Mouse (Mus musculus): ENCODE results near the gene Zfp710. TPM values are rescaled to one million over a fixed set of nuclear protein-coding genes. Genes with fewer than 3 reads are reported as not detected.
A peak's percentile ranks its signal among the peaks of the same experiment; 100 is the strongest.

Zfp710 gene
- polyA plus RNA-seq, 1 experiment: 3.8 TPM

- H3K27me3 ChIP-seq (ENCODE audit: control insufficient read depth, insufficient read depth, low read length): no peaks in the 10 kb centered on the region
- no peak overlapping the region for H3K27ac ChIP-seq (ENCODE audit: control insufficient read depth, insufficient read depth, low read depth, low read length)
- TF ChIP-seq CTCF (IDR thresholded peaks at IDR 0.05; ENCODE audit: control insufficient read depth, insufficient read depth, insufficient replicate concordance, low read depth, low read length): peak; percentile 69; the same call in 1 of the 2 replicates
- no peak for TF ChIP-seq POLR2A (IDR thresholded peaks at IDR 0.05; ENCODE audit: control insufficient read depth, low read depth, low read length)
- H3K36me3 ChIP-seq (ENCODE audit: control insufficient read depth, insufficient read depth, low read length): no peaks in the 10 kb centered on the region
- no peaks in the 10 kb centered on the region; the same call in 1 of the 2 replicates for H3K4me1 ChIP-seq (ENCODE audit: control insufficient read depth, insufficient read depth, low read length)
- no peak overlapping the region for H3K4me3 ChIP-seq (ENCODE audit: control insufficient read depth, low read depth, low read length)
Observed at GRCm38 (mm10) chr7:80084484-80084931, 59.9 kb downstream of the Zfp710 start.

- Histone ChIP-seq H3K4me3 (ENCODE audit: control insufficient read depth, low read depth, low read length) (no peak overlapping the region), H3K27me3 (ENCODE audit: control insufficient read depth, insufficient read depth, low read length) (no peaks in the 10 kb centered on the region), H3K27ac (ENCODE audit: control insufficient read depth, insufficient read depth, low read depth, low read length) (no peak overlapping the region), H3K36me3 (ENCODE audit: control insufficient read depth, insufficient read depth, low read length) (no peaks in the 10 kb centered on the region), H3K4me1 (ENCODE audit: control insufficient read depth, insufficient read depth, low read length) (no peaks in the 10 kb centered on the region; the same call in 1 of the 2 replicates)
- TF ChIP-seq CTCF (IDR thresholded peaks at IDR 0.05; ENCODE audit: control insufficient read depth, insufficient read depth, insufficient replicate concordance, low read depth, low read length): no peak
- no peak for TF ChIP-seq POLR2A (IDR thresholded peaks at IDR 0.05; ENCODE audit: control insufficient read depth, low read depth, low read length)
Observed at GRCm38 (mm10) chr7:80085970-80086715, 61.5 kb downstream of the Zfp710 start.

GRCm38 (mm10) chr7:80088191-80088590 lies 63.6 kb downstream of the Zfp710 start:
- H3K4me3 ChIP-seq (ENCODE audit: control insufficient read depth, low read depth, low read length): no peak overlapping the region
- H3K36me3 ChIP-seq (ENCODE audit: control insufficient read depth, insufficient read depth, low read length): no peaks in the 10 kb centered on the region
- no peak overlapping the region for H3K27ac ChIP-seq (ENCODE audit: control insufficient read depth, insufficient read depth, low read depth, low read length)
- H3K4me1 ChIP-seq (ENCODE audit: control insufficient read depth, insufficient read depth, low read length): no peaks in the 10 kb centered on the region; the same call in 1 of the 2 replicates
- H3K27me3 ChIP-seq (ENCODE audit: control insufficient read depth, insufficient read depth, low read length): no peaks in the 10 kb centered on the region
- no peak for TF ChIP-seq CTCF (IDR thresholded peaks at IDR 0.05; ENCODE audit: control insufficient read depth, insufficient read depth, insufficient replicate concordance, low read depth, low read length)
- TF ChIP-seq POLR2A (IDR thresholded peaks at IDR 0.05; ENCODE audit: control insufficient read depth, low read depth, low read length): no peak

- Histone ChIP-seq H3K4me1 (ENCODE audit: control insufficient read depth, insufficient read depth, low read length) (no peaks in the 10 kb centered on the region; the same call in 1 of the 2 replicates), H3K27me3 (ENCODE audit: control insufficient read depth, insufficient read depth, low read length) (no peaks in the 10 kb centered on the region), H3K36me3 (ENCODE audit: control insufficient read depth, insufficient read depth, low read length) (no peaks in the 10 kb centered on the region), H3K4me3 (ENCODE audit: control insufficient read depth, low read depth, low read length) (no peak overlapping the region), H3K27ac (ENCODE audit: control insufficient read depth, insufficient read depth, low read depth, low read length) (no peak overlapping the region)
- no peak for TF ChIP-seq CTCF (IDR thresholded peaks at IDR 0.05; ENCODE audit: control insufficient read depth, insufficient read depth, insufficient replicate concordance, low read depth, low read length)
Observed at GRCm38 (mm10) chr7:80090191-80091003, 65.8 kb downstream of the Zfp710 start.

- Histone ChIP-seq H3K36me3 (ENCODE audit: control insufficient read depth, insufficient read depth, low read length) (no peaks in the 10 kb centered on the region), H3K4me1 (ENCODE audit: control insufficient read depth, insufficient read depth, low read length) (no peaks in the 10 kb centered on the region), H3K4me3 (ENCODE audit: control insufficient read depth, low read depth, low read length) (no peak overlapping the region), H3K27me3 (ENCODE audit: control insufficient read depth, insufficient read depth, low read length) (no peaks in the 10 kb centered on the region), H3K27ac (ENCODE audit: control insufficient read depth, insufficient read depth, low read depth, low read length) (no peak overlapping the region)
- TF ChIP-seq CTCF (IDR thresholded peaks at IDR 0.05; ENCODE audit: control insufficient read depth, insufficient read depth, insufficient replicate concordance, low read depth, low read length) (no peak), POLR2A (IDR thresholded peaks at IDR 0.05; ENCODE audit: control insufficient read depth, low read depth, low read length) (no peak)
Observed at GRCm38 (mm10) chr7:80091004-80091865, 66.6 kb downstream of the Zfp710 start.

- no peak overlapping the region for H3K4me3 ChIP-seq (ENCODE audit: control insufficient read depth, low read depth, low read length)
- no peaks in the 10 kb centered on the region for H3K36me3 ChIP-seq (ENCODE audit: control insufficient read depth, insufficient read depth, low read length)
- no peaks in the 10 kb centered on the region for H3K27me3 ChIP-seq (ENCODE audit: control insufficient read depth, insufficient read depth, low read length)
- no peak overlapping the region for H3K27ac ChIP-seq (ENCODE audit: control insufficient read depth, insufficient read depth, low read depth, low read length)
- no peak for TF ChIP-seq POLR2A (IDR thresholded peaks at IDR 0.05; ENCODE audit: control insufficient read depth, low read depth, low read length)
- no peak for TF ChIP-seq CTCF (IDR thresholded peaks at IDR 0.05; ENCODE audit: control insufficient read depth, insufficient read depth, insufficient replicate concordance, low read depth, low read length)
- no peaks in the 10 kb centered on the region for H3K4me1 ChIP-seq (ENCODE audit: control insufficient read depth, insufficient read depth, low read length)
Observed at GRCm38 (mm10) chr7:80091866-80092210, 67.2 kb downstream of the Zfp710 start.
